Mouse (Mus musculus) lung, postnatal 0 days (tissue): ENCODE measurements around the gene Ndufb10.

Source experiments
- CTCF ChIP-seq: IDR thresholded peaks from 2 replicates; pipeline ENCODE4 v1.5.1; 2016; ENCODE audit warnings: antibody characterized with exemption, mild to moderate bottlenecking
- EP300 ChIP-seq: IDR thresholded peaks from 2 replicates; pipeline ENCODE4 v1.6.1; 2016; ENCODE audit warnings: antibody characterized with exemption, mild to moderate bottlenecking, control low read depth

DNA sequence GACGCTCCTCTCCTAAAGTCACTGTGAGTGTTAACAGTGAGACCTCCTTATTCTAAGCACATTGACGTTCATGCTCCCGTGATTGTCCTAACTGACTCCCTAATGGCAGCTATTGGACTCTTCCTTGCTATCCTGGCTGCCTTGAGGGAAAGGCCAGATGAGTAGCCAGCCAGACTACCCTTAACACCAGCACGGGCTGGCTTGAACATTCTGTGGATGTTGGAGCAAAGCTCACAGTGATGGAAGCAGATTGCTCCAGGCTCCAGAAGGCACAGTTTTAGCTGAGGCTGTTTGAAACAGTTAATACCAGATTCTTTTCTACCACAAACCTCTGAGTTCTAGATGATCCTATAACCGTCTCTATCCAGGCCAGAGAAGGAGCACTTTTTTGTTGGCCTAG lies 19.6 kb upstream of the Ndufb10 start:
- TF ChIP-seq CTCF: no peak
- no peak for TF ChIP-seq EP300
